Mouse (Mus musculus) forebrain, postnatal 0 days (tissue): ENCODE data around the gene Lamc3. TPM values are rescaled to one million over a fixed set of nuclear protein-coding genes. Genes with fewer than 3 reads are reported as not detected.

Experiments
- ATAC-seq: fragments of 200-750 bp; cut with Nextera tagmentation; 2 replicates; pipeline ENCODE4 v1.8.0; 2017; ENCODE audit warnings: mild to moderate bottlenecking, moderate library complexity
- DNase-seq: peaks from one replicate; pipeline ENCODE4 v3.0.0-alpha.2; 2015
- H3K27ac ChIP-seq: fragments of 300-500 bp; sonication (generic); 2 replicates; pipeline ENCODE4 v1.5.1; 2014; ENCODE audit warnings: low read depth, mild to moderate bottlenecking, antibody characterized with exemption, low read length, moderate library complexity, mixed read lengths
- H3K27me3 ChIP-seq: fragments of 300-500 bp; sonication (generic); 2 replicates; pipeline ENCODE4 v1.6.1; 2014; ENCODE audit warnings: mild to moderate bottlenecking, low read length, mixed read lengths; ENCODE audit not compliant: insufficient read depth
- H3K36me3 ChIP-seq: fragments of 300-500 bp; sonication (generic); 2 replicates; pipeline ENCODE4 v1.6.1; 2014; ENCODE audit warnings: mild to moderate bottlenecking, moderate library complexity; ENCODE audit not compliant: insufficient read depth
- H3K4me1 ChIP-seq: fragments of 300-500 bp; sonication (generic); 2 replicates; pipeline ENCODE4 v1.6.1; 2014; ENCODE audit warnings: antibody characterized with exemption; ENCODE audit not compliant: insufficient read depth
- H3K4me2 ChIP-seq: fragments of 300-500 bp; sonication (generic); 2 replicates; pipeline ENCODE4 v1.6.1; 2014; ENCODE audit warnings: low read depth, mild to moderate bottlenecking, moderate library complexity
- H3K4me3 ChIP-seq: fragments of 300-500 bp; sonication (generic); 2 replicates; pipeline ENCODE4 v1.5.1; 2014; ENCODE audit warnings: low read depth, low read length, mixed read lengths
- H3K9ac ChIP-seq: fragments of 300-500 bp; sonication (generic); 2 replicates; pipeline ENCODE4 v1.6.1; 2014; ENCODE audit warnings: mild to moderate bottlenecking
- H3K9me3 ChIP-seq: fragments of 300-500 bp; sonication (generic); 2 replicates; pipeline ENCODE4 v1.6.1; 2016; ENCODE audit warnings: low read length
- CTCF ChIP-seq: sonication (generic); IDR thresholded peaks from 2 replicates; pipeline ENCODE4 v1.5.1; 2016; ENCODE audit warnings: antibody characterized with exemption, control low read depth, low read depth
- WGBS: fragments of 180-500 bp; shearing (Covaris S2); extraction: QIAGEN DNeasy Blood & Tissue Kit; methylation state at CpG from one replicate; pipeline ENCODE4 v1.1.7; 2014; 5-methylcytosine and 5-hydroxymethylcytosine counted together
- polyA plus RNA-seq: library from polyadenylated mRNA; unstranded; fragments of >200 nt; fragmentation: Nextera tagmentation; extraction: Ambion mirVana; gene quantifications from 2 replicates; pipeline ENCODE4 v1.2.1, GENCODE M21; 2015
- total RNA-seq: library from RNA; depleted of rRNA; stranded (reverse); fragments of >200 nt; gene quantifications from 2 replicates; pipeline ENCODE4 v1.2.3, GENCODE M21; 2014

The Lamc3 gene
- total and polyA plus RNA-seq, 2 experiments from 2014 or later: 2.5 to 11.0 TPM

GRCm38 (mm10) chr2:31948801-31949200, 61.7 kb downstream of the Lamc3 start:
- H3K36me3 ChIP-seq: no peaks in the 10 kb centered on the region
- WGBS: 79% methylated on average over 6 of the region's 6 CpGs
- H3K4me1 ChIP-seq: peaks cover 11% of the 10 kb centered on the region
- no peaks in the 10 kb centered on the region for H3K27me3 ChIP-seq
- no peak for TF ChIP-seq CTCF
- no peak overlapping the region for H3K4me3 ChIP-seq
- no peak overlapping the region for H3K27ac ChIP-seq
- ATAC-seq (no peak), DNase-seq (no peak)
- H3K4me2 ChIP-seq: no peak overlapping the region
- no peak overlapping the region for H3K9ac ChIP-seq
- no peaks in the 10 kb centered on the region for H3K9me3 ChIP-seq

GRCm38 (mm10) chr2:31950058-31950871, 63.2 kb downstream of the Lamc3 start, which contains the start of gene Aif1l:
Gene Aif1l, plus strand, starts transcription at chr2:31950139.
- Histone ChIP-seq H3K36me3 (no peaks in the 10 kb centered on the region), H3K27ac (no peak within 1 kb of the TSS), H3K27me3 (no peaks in the 10 kb centered on the region), H3K9me3 (no peaks in the 10 kb centered on the region), H3K4me2 (peak within 1 kb of the TSS; percentile 97), H3K4me1 (peaks cover 11% of the 10 kb centered on the region), H3K9ac (peak within 1 kb of the TSS; percentile 72), H3K4me3 (peak within 1 kb of the TSS; percentile 66)
- peak; percentile 77 for ATAC-seq
- peak; percentile 70 for TF ChIP-seq CTCF
- WGBS: under 1% methylated on average over 64 of the region's 66 CpGs
- peak; percentile 60 for DNase-seq

GRCm38 (mm10) chr2:31950966-31951365, 63.9 kb downstream of the Lamc3 start:
- no peaks in the 10 kb centered on the region for H3K27me3 ChIP-seq
- 0 out of 2 replicates have a peak, but pooled peaks have one; percentile 7 for ATAC-seq
- DNase-seq: peak; percentile 44
- no peak overlapping the region for H3K27ac ChIP-seq
- peak overlapping the region; percentile 97 for H3K4me2 ChIP-seq
- no peak for TF ChIP-seq CTCF
- no peaks in the 10 kb centered on the region for H3K9me3 ChIP-seq
- H3K4me3 ChIP-seq: peak overlapping the region; percentile 66
- 14% methylated on average over 9 of the region's 9 CpGs for WGBS
- H3K9ac ChIP-seq: peak overlapping the region; percentile 72
- no peaks in the 10 kb centered on the region for H3K36me3 ChIP-seq
- H3K4me1 ChIP-seq: peaks cover 11% of the 10 kb centered on the region

- 51% methylated on average over 10 of the region's 10 CpGs for WGBS
- Histone ChIP-seq H3K4me2 (0 out of 2 replicates have a peak overlapping the region, but pooled peaks have one; percentile 97), H3K4me1 (peaks cover 11% of the 10 kb centered on the region), H3K9me3 (no peaks in the 10 kb centered on the region), H3K9ac (no peak overlapping the region), H3K36me3 (no peaks in the 10 kb centered on the region), H3K4me3 (no peak overlapping the region), H3K27me3 (no peaks in the 10 kb centered on the region), H3K27ac (no peak overlapping the region)
- DNase-seq (peak; percentile 28), ATAC-seq (peak; percentile 45; the same call in 1 of the 2 replicates)
- TF ChIP-seq CTCF: no peak
These were observed 65.1 kb downstream of the Lamc3 start for GRCm38 (mm10) chr2:31952236-31952635.

GRCm38 (mm10) chr2:31952725-31953124, 65.6 kb downstream of the Lamc3 start:
- H3K27me3 ChIP-seq: no peaks in the 10 kb centered on the region
- H3K4me3 ChIP-seq: no peak overlapping the region
- 88% methylated on average over 3 of the region's 3 CpGs for WGBS
- no peak overlapping the region for H3K4me2 ChIP-seq
- ATAC-seq: no peak
- no peak for DNase-seq
- H3K36me3 ChIP-seq: no peaks in the 10 kb centered on the region
- TF ChIP-seq CTCF: no peak
- H3K27ac ChIP-seq: no peak overlapping the region
- H3K9ac ChIP-seq: no peak overlapping the region
- H3K9me3 ChIP-seq: no peaks in the 10 kb centered on the region
- H3K4me1 ChIP-seq: peaks cover 11% of the 10 kb centered on the region

- DNase-seq (no peak), ATAC-seq (no peak)
- Histone ChIP-seq H3K4me3 (no peak overlapping the region), H3K27ac (no peak overlapping the region), H3K4me2 (no peak overlapping the region), H3K9me3 (no peaks in the 10 kb centered on the region), H3K27me3 (no peaks in the 10 kb centered on the region), H3K36me3 (no peaks in the 10 kb centered on the region), H3K4me1 (peaks cover 11% of the 10 kb centered on the region), H3K9ac (no peak overlapping the region)
- WGBS: 86% methylated on average over 8 of the region's 8 CpGs
- no peak for TF ChIP-seq CTCF
These were observed 66.6 kb downstream of the Lamc3 start for GRCm38 (mm10) chr2:31953687-31954086.

- H3K4me2 ChIP-seq: no peak overlapping the region
- no peak overlapping the region for H3K9ac ChIP-seq
- peaks cover 11% of the 10 kb centered on the region for H3K4me1 ChIP-seq
- DNase-seq (no peak), ATAC-seq (no peak)
- H3K27ac ChIP-seq: no peak overlapping the region
- H3K36me3 ChIP-seq: no peaks in the 10 kb centered on the region
- H3K4me3 ChIP-seq: no peak overlapping the region
- TF ChIP-seq CTCF: no peak
- WGBS: 78% methylated on average over 9 of the region's 9 CpGs
- H3K27me3 ChIP-seq: no peaks in the 10 kb centered on the region
- H3K9me3 ChIP-seq: no peaks in the 10 kb centered on the region
These were observed 67.7 kb downstream of the Lamc3 start for GRCm38 (mm10) chr2:31954779-31955181.
